Mouse (Mus musculus) neutrophil, adult 5-6 weeks (primary cell): ENCODE results near the gene Vps39. TPM values are rescaled to one million over a fixed set of nuclear protein-coding genes. Genes with fewer than 3 reads are reported as not detected.

Source experiments
- ATAC-seq: fragments of 151-379, 151-347 bp; 2 replicates; pipeline ENCODE4 v1.8.0; 2017; ENCODE audit warnings: mild to moderate bottlenecking, moderate TSS enrichment; ENCODE audit not compliant: insufficient number of reproducible peaks, poor library complexity, low FRiP score, severe bottlenecking; ENCODE audit errors: extremely low read depth
- total RNA-seq: library from RNA; stranded (forward); fragments of 200-1000 nt; gene quantifications from 2 replicates; pipeline ENCODE4 v1.2.3, GENCODE M21; 2017

Gene Vps39
- total RNA-seq: 52.8 and 54.6 TPM in 2 replicates

GRCm38 (mm10) chr2:120352682-120353646 lies at the start of gene Vps39:
Gene Vps39 (minus strand): TSS chr2:120353137.
- peak; percentile 96 for ATAC-seq

- no peak for ATAC-seq
Measured at GRCm38 (mm10) chr2:120397951-120398350, 45.0 kb upstream of the Vps39 start.

GRCm38 (mm10) chr2:120392406-120392805 lies 39.5 kb upstream of the Vps39 start:
- no peak for ATAC-seq

GRCm38 (mm10) chr2:120390934-120391333 lies 38.0 kb upstream of the Vps39 start:
- no peak for ATAC-seq

GRCm38 (mm10) chr2:120389376-120389775 lies 36.4 kb upstream of the Vps39 start:
- no peak for ATAC-seq

GRCm38 (mm10) chr2:120387291-120387690 lies 34.4 kb upstream of the Vps39 start:
- no peak for ATAC-seq

- ATAC-seq: no peak
Measured at GRCm38 (mm10) chr2:120386264-120386663, 33.3 kb upstream of the Vps39 start.

- ATAC-seq: no peak
Measured at GRCm38 (mm10) chr2:120373858-120374257, 20.9 kb upstream of the Vps39 start.

- no peak for ATAC-seq
Measured at GRCm38 (mm10) chr2:120367416-120368207, 14.7 kb upstream of the Vps39 start.

GRCm38 (mm10) chr2:120366501-120366900 lies 13.6 kb upstream of the Vps39 start:
- no peak for ATAC-seq

GRCm38 (mm10) chr2:120360425-120360824 lies 7.5 kb upstream of the Vps39 start:
- ATAC-seq: no peak

- ATAC-seq: no peak
Measured at GRCm38 (mm10) chr2:120351321-120351720, 1.6 kb downstream of the Vps39 start.

- ATAC-seq: peak; percentile 20; the same call in 1 of the 2 replicates
Measured at GRCm38 (mm10) chr2:120348120-120348519, 4.8 kb downstream of the Vps39 start.

GRCm38 (mm10) chr2:120341741-120342140 lies 11.2 kb downstream of the Vps39 start:
- ATAC-seq: no peak

- ATAC-seq: no peak
Measured at GRCm38 (mm10) chr2:120337886-120338285, 15.1 kb downstream of the Vps39 start.

GRCm38 (mm10) chr2:120331575-120331974 lies 21.4 kb downstream of the Vps39 start:
- ATAC-seq: no peak

GRCm38 (mm10) chr2:120315077-120315476 lies 37.9 kb downstream of the Vps39 start:
- ATAC-seq: no peak

GRCm38 (mm10) chr2:120314487-120314886 lies 38.5 kb downstream of the Vps39 start:
- ATAC-seq: no peak

GRCm38 (mm10) chr2:120313976-120314375 lies 39.0 kb downstream of the Vps39 start, which contains the start of gene Pla2g4f:
Gene Pla2g4f (minus strand): TSS chr2:120314165.
- no peak for ATAC-seq
